Mouse (Mus musculus) lung, postnatal 14 days (tissue): ENCODE data around the gene 4930469K13Rik.

Experiments
- DNase-seq: peaks from one replicate; pipeline ENCODE4 v3.0.0; 2021

The 4930469K13Rik gene

DNA sequence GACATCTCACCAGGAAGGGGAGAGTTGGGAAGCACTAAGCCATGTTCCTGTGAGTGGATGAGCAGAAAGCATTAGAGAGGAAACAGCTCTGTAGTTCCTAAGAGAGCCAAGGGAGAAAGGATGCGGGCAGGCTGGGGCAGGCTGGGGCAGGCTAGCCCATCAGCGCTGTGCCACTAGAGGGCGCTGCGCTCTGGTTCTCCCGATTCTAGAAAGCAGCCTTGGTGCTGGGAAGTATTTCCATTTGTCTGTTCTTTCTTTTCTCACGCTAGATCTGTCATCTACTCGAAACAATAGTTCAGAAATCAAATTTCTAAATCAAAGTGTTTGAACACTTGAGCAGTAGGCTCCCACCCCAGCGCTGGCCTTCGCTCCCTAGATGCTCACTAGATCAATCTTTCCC, 164.1 kb downstream of the 4930469K13Rik start:
- no peak for DNase-seq

GRCm38 (mm10) chr11:33932386-33933111, 165.8 kb downstream of the 4930469K13Rik start:
- no peak for DNase-seq

DNA sequence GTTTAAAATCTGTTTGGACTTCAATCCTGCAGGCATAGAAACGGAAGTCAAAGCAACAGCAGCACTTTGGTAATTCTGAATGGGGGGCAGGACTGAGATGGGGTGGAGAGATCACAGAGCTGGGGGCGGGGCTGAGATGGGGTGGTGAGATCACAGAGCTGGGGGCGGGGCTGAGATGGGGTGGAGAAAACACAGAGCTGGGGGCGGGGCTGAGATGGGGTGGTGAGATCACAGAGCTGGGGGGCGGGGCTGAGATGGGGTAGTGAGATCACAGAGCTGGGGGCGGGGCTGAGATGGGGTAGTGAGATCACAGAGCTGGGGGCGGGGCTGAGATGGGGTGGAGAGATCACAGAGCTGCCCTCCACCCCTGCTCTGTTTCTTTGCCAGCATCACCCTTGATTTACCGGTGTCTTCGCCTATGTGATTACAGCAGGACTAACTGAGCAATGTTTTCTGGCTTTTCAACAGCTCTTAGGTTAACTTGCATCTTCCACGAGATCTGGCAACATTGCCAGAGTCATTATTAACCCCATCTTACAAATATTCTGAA, 166.4 kb downstream of the 4930469K13Rik start:
- DNase-seq = peak; percentile 40

- no peak for DNase-seq
These were observed 168.9 kb downstream of the 4930469K13Rik start for GRCm38 (mm10) chr11:33929412-33929811.

- peak; percentile 58 for DNase-seq
These were observed 169.7 kb downstream of the 4930469K13Rik start for GRCm38 (mm10) chr11:33928658-33929057.

GRCm38 (mm10) chr11:33927836-33928235, 170.5 kb downstream of the 4930469K13Rik start:
- DNase-seq = no peak

GRCm38 (mm10) chr11:33927321-33927720, 171.0 kb downstream of the 4930469K13Rik start:
- DNase-seq = no peak

DNA sequence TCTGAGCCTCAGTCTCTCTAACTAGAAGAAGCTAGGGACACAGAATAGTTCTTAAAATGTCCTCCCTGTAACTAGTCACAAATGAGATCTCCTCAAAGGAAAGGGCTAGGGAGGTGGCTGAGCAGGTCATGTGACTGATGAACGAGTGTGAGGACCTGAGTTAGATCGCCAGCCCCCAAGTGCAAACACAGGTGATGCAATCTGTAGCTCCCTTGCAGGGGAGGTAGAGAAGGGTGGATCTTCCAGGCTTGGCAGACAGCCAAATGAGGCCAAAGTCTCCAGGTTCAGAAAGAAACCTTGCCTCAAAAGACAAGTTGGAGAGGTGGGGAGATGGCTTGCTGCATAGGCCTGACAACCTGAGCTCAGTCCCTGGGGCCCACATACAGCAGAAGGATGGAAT, 171.8 kb downstream of the 4930469K13Rik start:
- no peak for DNase-seq

GRCm38 (mm10) chr11:33925778-33926177, 172.6 kb downstream of the 4930469K13Rik start:
- no peak for DNase-seq
